Mouse (Mus musculus) spleen, postnatal 0 days (tissue): Measurements from ENCODE around the gene Hbs1l. TPM values are rescaled to one million over a fixed set of nuclear protein-coding genes. Genes with fewer than 3 reads are reported as not detected.

Experiments used
- polyA plus RNA-seq: library from polyadenylated mRNA; unstranded; fragments of >200 nt; fragmentation: Nextera tagmentation; extraction: Ambion mirVana; gene quantifications from 2 replicates; pipeline ENCODE4 v1.2.1, GENCODE M21; 2015

Gene Hbs1l
- polyA plus RNA-seq, result 48.8 and 55.5 TPM in 2 replicates

DNA sequence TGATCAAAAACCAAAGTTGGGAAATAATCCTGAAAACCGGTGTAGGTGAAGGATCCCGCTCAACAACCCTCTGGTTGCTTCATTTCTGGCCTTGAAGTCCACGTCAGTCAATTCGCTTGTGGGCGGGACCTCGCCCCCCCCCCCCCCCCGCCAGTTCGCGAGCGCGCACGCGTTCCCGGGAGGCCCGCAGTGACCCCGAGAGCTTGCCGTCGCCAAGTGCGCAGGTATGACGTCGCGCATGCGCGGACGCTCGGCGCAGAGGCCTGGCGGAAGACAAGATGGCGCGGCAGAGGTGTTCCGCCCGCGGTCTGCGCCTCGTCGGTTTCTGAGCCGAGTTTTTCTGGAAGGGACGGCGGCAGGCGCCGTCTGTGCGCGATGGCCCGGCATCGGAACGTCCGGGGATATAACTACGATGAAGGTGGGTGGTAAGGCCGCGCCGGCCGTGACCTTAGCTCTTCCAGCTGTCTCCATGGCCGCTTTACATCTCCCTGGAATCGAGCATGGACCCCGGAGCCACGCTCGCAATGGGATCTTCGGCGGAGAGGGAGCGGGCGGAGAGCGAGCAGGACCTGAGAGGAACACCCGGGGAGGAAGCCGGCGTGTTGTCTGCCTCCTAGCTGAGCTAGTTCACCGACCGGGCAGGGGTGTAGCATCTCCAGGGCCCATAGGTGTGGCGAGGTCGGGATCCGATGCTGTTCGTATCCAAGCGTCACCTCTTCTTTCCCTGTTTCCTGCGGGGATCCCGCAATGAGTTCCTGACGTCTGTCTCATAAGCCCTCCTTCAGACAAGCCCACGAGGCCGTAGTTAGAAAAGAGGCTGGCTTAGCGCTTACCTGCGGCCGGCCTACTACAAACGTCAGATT, at the start of gene Hbs1l:
Hbs1l (plus strand) TSS at position 221 of the 863 bp plus-strand sequence.

DNA sequence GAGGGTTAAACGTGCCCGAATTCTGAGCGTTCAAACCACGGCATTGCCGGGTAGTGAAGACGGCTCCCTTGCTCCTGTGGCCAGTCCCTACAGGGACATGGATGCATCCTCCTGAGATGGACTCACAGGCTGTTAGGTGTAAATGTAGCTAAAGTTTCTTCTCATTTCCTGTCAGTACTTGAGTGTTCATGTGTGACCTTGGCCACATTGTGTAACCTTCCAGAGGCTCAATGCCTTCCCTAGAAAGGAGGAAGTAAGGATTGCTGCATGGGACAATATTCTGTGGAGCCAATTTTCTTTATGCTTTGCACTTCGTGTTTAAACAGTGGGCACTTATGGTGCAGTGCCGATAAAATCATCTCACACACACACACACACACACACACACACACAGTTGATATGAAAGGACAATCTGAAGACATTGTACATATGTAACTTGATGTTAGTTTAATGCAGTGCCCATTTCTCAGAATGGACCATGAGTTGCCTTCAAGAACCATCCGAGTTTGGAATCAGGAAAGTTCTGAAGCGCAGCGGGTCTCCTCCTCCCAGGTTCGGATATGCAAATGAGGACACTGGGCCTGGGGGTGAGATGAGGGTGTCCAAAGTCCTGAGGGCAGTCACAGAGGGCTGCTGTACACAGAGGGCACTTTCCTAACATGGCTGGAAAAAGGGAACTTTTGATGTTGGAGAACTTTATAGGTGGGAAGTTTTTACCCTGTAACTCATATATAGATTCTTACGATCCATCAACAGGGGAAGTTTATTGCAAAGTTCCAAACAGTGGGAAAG, 81.1 kb downstream of the Hbs1l start, which contains the start of gene Aldh8a1:
Aldh8a1 (plus strand) TSS at position 610 of the 792 bp plus-strand sequence.

Other genes starting within 250 kb of the Hbs1l start
- 37.9 and 39.0 TPM in 2 replicates for gene Myb, start 135.0 kb upstream of the Hbs1l start, polyA plus RNA-seq
- 0.06 and 0.07 TPM in 2 replicates for gene Aldh8a1, start 81.3 kb downstream of the Hbs1l start, polyA plus RNA-seq